Comparison of ENCODE assay signal across 11 mouse cellular contexts in genomic region chr9:72791213-72791582, GRCm38 (mm10). TPM values are rescaled to one million over a fixed set of nuclear protein-coding genes. Genes with fewer than 3 reads are reported as not detected.
DNase-seq lines count a peak whose midpoint lies in the region; ATAC-seq and TF ChIP-seq lines count a peak whose summit lies in the region.
"Had no signal": no experiment of that assay in that cellular context is flagged by ENCODE, and none has a peak within 500 bp of the region (broad histone marks: within the 10 kb centered on the region; RNA-seq: fewer than 3 reads in every experiment).

No protein-coding gene starts in this region.

- no peak overlapping the region for H3K9ac ChIP-seq in intestine, embryonic 14.5 days (ENCODE audit: low read length)
- H3K9ac ChIP-seq in intestine, postnatal 0 days (ENCODE audit: low read depth, low read length) = no peak overlapping the region
- no peak overlapping the region for H3K9ac ChIP-seq in embryonic facial prominence, embryonic 14.5 days (ENCODE audit: low read depth, low read length)
- no peak overlapping the region for H3K9ac ChIP-seq in forebrain, embryonic 12.5 days
- H3K9ac ChIP-seq: neural tube, embryonic 12.5 days; stomach, embryonic 15.5 days had no signal

- peak overlapping the region; percentile 67; the same call in 1 of the 2 replicates for H3K27ac ChIP-seq in intestine, embryonic 14.5 days (ENCODE audit: low read depth)
- no peak overlapping the region for H3K27ac ChIP-seq in intestine, postnatal 0 days (ENCODE audit: low read depth, low read length)
- H3K27ac ChIP-seq in embryonic facial prominence, embryonic 14.5 days (replicated peaks; ENCODE audit: low read depth, low read length) = peak overlapping the region; percentile 80
- H3K27ac ChIP-seq in limb, embryonic 10.5 days = peak overlapping the region; percentile 17; the same call in 1 of the 2 replicates
- H3K27ac ChIP-seq in forebrain, embryonic 12.5 days = no peak overlapping the region
- H3K27ac ChIP-seq: neural tube, embryonic 12.5 days; stomach, embryonic 15.5 days had no signal

- no peak for DNase-seq in intestine, embryonic 14.5 days (ENCODE audit: low spot score)
- peak; percentile 28 for DNase-seq in Muller cell, postnatal 12 days (ENCODE audit: inconsistent ontology term)
- peak; percentile 60 for DNase-seq in embryonic facial prominence, embryonic 14.5 days (ENCODE audit: low spot score)
- peak; percentile 49 for DNase-seq in limb, embryonic 10.5 days (ENCODE audit: low spot score)
- DNase-seq in thymus, postnatal 10 days (ENCODE audit: low spot score in 2 of 2) = no peak
- DNase-seq in B cell, adult 2 months = no peak
- DNase-seq: cerebellum, adult 9-11 months had no signal

- no peaks in the 10 kb centered on the region for H3K9me3 ChIP-seq in intestine, embryonic 14.5 days (ENCODE audit: control insufficient read depth, low read length)
- no peaks in the 10 kb centered on the region for H3K9me3 ChIP-seq in intestine, postnatal 0 days (ENCODE audit: control insufficient read depth)
- H3K9me3 ChIP-seq in embryonic facial prominence, embryonic 14.5 days (ENCODE audit: control insufficient read depth, low read length) = peaks cover 6% of the 10 kb centered on the region; the same call in 1 of the 2 replicates
- no peaks in the 10 kb centered on the region for H3K9me3 ChIP-seq in limb, embryonic 10.5 days (replicated peaks)
- no peaks in the 10 kb centered on the region for H3K9me3 ChIP-seq in forebrain, embryonic 12.5 days
- H3K9me3 ChIP-seq: neural tube, embryonic 12.5 days; stomach, embryonic 15.5 days had no signal

- TF ChIP-seq CTCF in intestine, postnatal 0 days (IDR thresholded peaks at IDR 0.05; ENCODE audit: low read depth) = no peak

- H3K4me3 ChIP-seq in intestine, embryonic 14.5 days (ENCODE audit: low read depth, low read length) = no peak overlapping the region
- H3K4me3 ChIP-seq in intestine, postnatal 0 days (ENCODE audit: low read depth, low read length) = no peak overlapping the region
- H3K4me3 ChIP-seq in embryonic facial prominence, embryonic 14.5 days (ENCODE audit: low read depth, low read length) = no peak overlapping the region
- H3K4me3 ChIP-seq in limb, embryonic 10.5 days = peak overlapping the region; percentile 25
- no peak overlapping the region for H3K4me3 ChIP-seq in forebrain, embryonic 12.5 days (replicated peaks)
- H3K4me3 ChIP-seq: neural tube, embryonic 12.5 days; stomach, embryonic 15.5 days had no signal

- H3K4me2 ChIP-seq in intestine, embryonic 14.5 days (ENCODE audit: low read length) = no peak overlapping the region
- no peak overlapping the region for H3K4me2 ChIP-seq in intestine, postnatal 0 days (replicated peaks; ENCODE audit: low read depth)
- peak overlapping the region; percentile 44 for H3K4me2 ChIP-seq in embryonic facial prominence, embryonic 14.5 days (ENCODE audit: low read depth, low read length)
- no peak overlapping the region for H3K4me2 ChIP-seq in forebrain, embryonic 12.5 days
- H3K4me2 ChIP-seq: stomach, embryonic 15.5 days had no signal

- H3K36me3 ChIP-seq in intestine, embryonic 14.5 days (ENCODE audit: control insufficient read depth, insufficient read depth, low read length) = no peaks in the 10 kb centered on the region
- H3K36me3 ChIP-seq in intestine, postnatal 0 days (ENCODE audit: control insufficient read depth, insufficient read depth) = no peaks in the 10 kb centered on the region
- H3K36me3 ChIP-seq in embryonic facial prominence, embryonic 14.5 days (ENCODE audit: control insufficient read depth, insufficient read depth, low read length) = no peaks in the 10 kb centered on the region
- H3K36me3 ChIP-seq in limb, embryonic 10.5 days = no peaks in the 10 kb centered on the region
- no peaks in the 10 kb centered on the region for H3K36me3 ChIP-seq in forebrain, embryonic 12.5 days (replicated peaks)
- H3K36me3 ChIP-seq: neural tube, embryonic 12.5 days; stomach, embryonic 15.5 days had no signal

- 52% methylated on average over 10 of the region's 10 CpGs for WGBS in intestine, embryonic 14.5 days
- WGBS in intestine, postnatal 0 days = 57% methylated on average over 10 of the region's 10 CpGs
- 10% methylated on average over 10 of the region's 10 CpGs for WGBS in embryonic facial prominence, embryonic 14.5 days
- WGBS in limb, embryonic 10.5 days = 30% methylated on average over 10 of the region's 10 CpGs
- 44% methylated on average over 10 of the region's 10 CpGs for WGBS in forebrain, embryonic 12.5 days

- ATAC-seq in intestine, embryonic 14.5 days (replicated peaks; ENCODE audit: low FRiP score, low TSS enrichment, low read depth) = no peak
- ATAC-seq in intestine, postnatal 0 days = no peak
- ATAC-seq in embryonic facial prominence, embryonic 14.5 days (ENCODE audit: low read depth) = peak; percentile 60
- no peak for ATAC-seq in forebrain, embryonic 12.5 days (ENCODE audit: low FRiP score)

- H3K4me1 ChIP-seq in intestine, embryonic 14.5 days (replicated peaks; ENCODE audit: control insufficient read depth, insufficient read depth, low read length) = peaks cover 14% of the 10 kb centered on the region
- no peaks in the 10 kb centered on the region for H3K4me1 ChIP-seq in intestine, postnatal 0 days (replicated peaks; ENCODE audit: control insufficient read depth, insufficient read depth, low read length)
- H3K4me1 ChIP-seq in embryonic facial prominence, embryonic 14.5 days (ENCODE audit: control insufficient read depth, insufficient read depth, low read length) = peaks cover 4% of the 10 kb centered on the region; the same call in 1 of the 2 replicates
- H3K4me1 ChIP-seq in limb, embryonic 10.5 days = peaks cover 34% of the 10 kb centered on the region
- 0 out of 2 replicates have a peak, but pooled peaks cover 6% of the 10 kb centered on the region for H3K4me1 ChIP-seq in forebrain, embryonic 12.5 days
- H3K4me1 ChIP-seq: neural tube, embryonic 12.5 days; stomach, embryonic 15.5 days had no signal

- H3K27me3 ChIP-seq in intestine, embryonic 14.5 days (replicated peaks; ENCODE audit: control insufficient read depth, insufficient read depth, low read length) = no peaks in the 10 kb centered on the region
- H3K27me3 ChIP-seq in intestine, postnatal 0 days (replicated peaks; ENCODE audit: control insufficient read depth, insufficient read depth, low read length) = no peaks in the 10 kb centered on the region
- no peaks in the 10 kb centered on the region for H3K27me3 ChIP-seq in embryonic facial prominence, embryonic 14.5 days (replicated peaks; ENCODE audit: control insufficient read depth, insufficient read depth, low read length)
- H3K27me3 ChIP-seq in limb, embryonic 10.5 days (ENCODE audit: low read depth, poor library complexity, severe bottlenecking) = no peaks in the 10 kb centered on the region
- no peaks in the 10 kb centered on the region for H3K27me3 ChIP-seq in forebrain, embryonic 12.5 days
- H3K27me3 ChIP-seq: stomach, embryonic 15.5 days had no signal

RNA-seq across cellular contexts. Expression of gene Prtg, which starts 15.5 kb away (rescaled TPM):
- polyA plus RNA-seq in intestine, embryonic 14.5 days (2014; fragmentation: Nextera tagmentation; extraction: Ambion mirVana) = 0.84 and 1.1 TPM in 2 replicates
- polyA plus RNA-seq in intestine, postnatal 0 days (2015; fragmentation: Nextera tagmentation; extraction: Ambion mirVana) = 0.17 and 0.21 TPM in 2 replicates
- polyA plus RNA-seq in embryonic facial prominence, embryonic 14.5 days (2014; fragmentation: Nextera tagmentation; extraction: Ambion mirVana) = 1.3 and 1.4 TPM in 2 replicates
- polyA plus RNA-seq in limb, embryonic 10.5 days (2016; fragmentation: Nextera tagmentation; extraction: Ambion mirVana) = 5.5 and 11.4 TPM in 2 replicates
- 1.7 and 2.7 TPM in 2 replicates for polyA plus RNA-seq in forebrain, embryonic 12.5 days (2016; fragmentation: Nextera tagmentation; extraction: Ambion mirVana)

Comparison
In these comparisons a context has a peak if more than half of its experiments do, and no peak if none do; other contexts are left out.
1. H3K27ac ChIP-seq: peak in intestine, embryonic 14.5 days (single experiment), embryonic facial prominence, embryonic 14.5 days (single experiment) and limb, embryonic 10.5 days (single experiment); none in intestine, postnatal 0 days (single experiment) and forebrain, embryonic 12.5 days (single experiment).
2. DNase-seq: peak in Muller cell, postnatal 12 days (single experiment), embryonic facial prominence, embryonic 14.5 days (single experiment) and limb, embryonic 10.5 days (single experiment); none in intestine, embryonic 14.5 days (single experiment), thymus, postnatal 10 days (0 of 2) and B cell, adult 2 months (0 of 2).